Mouse (Mus musculus) MEL (cell line): ENCODE measurements around the gene Pclaf. TPM values are rescaled to one million over a fixed set of nuclear protein-coding genes. Genes with fewer than 3 reads are reported as not detected.
A peak's percentile ranks its signal among the peaks of the same experiment; 100 is the strongest.

Experiments
- DNase-seq: peaks from one replicate; pipeline ENCODE4 v3.0.0; 2011; ENCODE audit warnings: low read depth, low spot score
- H3K27ac ChIP-seq: 2 replicates; pipeline ENCODE4 v1.5.1; 2012; ENCODE audit warnings: low read depth, mild to moderate bottlenecking, control low read depth, low read length, moderate library complexity; ENCODE audit not compliant: control insufficient read depth
- H3K27me3 ChIP-seq, 2 experiments: fragments of 150-350 bp in 1 of 2; sonication (generic) in 1 of 2; 2 replicates each; pipeline ENCODE4 v1.6.1; 2012; ENCODE audit warnings: low read length in 2 of 2, mild to moderate bottlenecking in 2 of 2, improper control_type of control experiment in 1 of 2, moderate library complexity in 1 of 2; ENCODE audit not compliant: insufficient read depth in 2 of 2, control insufficient read depth in 1 of 2
- H3K36me3 ChIP-seq, 2 experiments: 2 replicates each; pipeline ENCODE4 v1.6.1; 2012 to 2014; ENCODE audit warnings: low read length in 2 of 2, improper control_type of control experiment in 1 of 2, inconsistent platforms in 1 of 2, mild to moderate bottlenecking in 1 of 2; ENCODE audit not compliant: insufficient read depth in 2 of 2, control insufficient read depth in 1 of 2
- H3K4me1 ChIP-seq, 2 experiments: fragments of 150-350 bp in 1 of 2; sonication (generic) in 1 of 2; 2 replicates each; pipeline ENCODE4 v1.6.1; 2012; ENCODE audit warnings: low read length in 2 of 2, improper control_type of control experiment in 1 of 2, mild to moderate bottlenecking in 1 of 2; ENCODE audit not compliant: insufficient read depth in 2 of 2, control insufficient read depth in 1 of 2
- H3K4me3 ChIP-seq, 2 experiments: fragments of 150-350 bp in 1 of 2; sonication (generic) in 1 of 2; 2 replicates each; pipeline ENCODE4 v1.5.1; 2012; ENCODE audit warnings: low read depth in 2 of 2, low read length in 2 of 2, mild to moderate bottlenecking in 2 of 2, moderate library complexity in 2 of 2, control low read depth in 1 of 2, improper control_type of control experiment in 1 of 2; ENCODE audit not compliant: control insufficient read depth in 1 of 2, insufficient read depth in 1 of 2
- H3K79me2 ChIP-seq: 2 replicates; pipeline ENCODE4 v1.6.1; 2012; ENCODE audit warnings: mild to moderate bottlenecking, low read length, moderate library complexity; ENCODE audit not compliant: control insufficient read depth, poor library complexity, insufficient read depth
- H3K9ac ChIP-seq: 2 replicates; pipeline ENCODE4 v1.6.1; 2012; ENCODE audit warnings: low read depth, mild to moderate bottlenecking, control low read depth, low read length, moderate library complexity; ENCODE audit not compliant: control insufficient read depth, poor library complexity, severe bottlenecking
- H3K9me3 ChIP-seq: fragments of 150-350 bp; sonication (generic); replicated peaks from 2 replicates; pipeline ENCODE4 v1.6.1; 2012; ENCODE audit warnings: mild to moderate bottlenecking, low read length, improper control_type of control experiment, moderate library complexity; ENCODE audit not compliant: insufficient read depth
- BHLHE40 ChIP-seq: IDR thresholded peaks from 2 replicates; pipeline ENCODE4 v1.6.1; 2012; ENCODE audit warnings: low read depth, mild to moderate bottlenecking, inconsistent platforms, low read length, improper control_type of control experiment, borderline replicate concordance
- CHD2 ChIP-seq: IDR thresholded peaks from 2 replicates; pipeline ENCODE4 v1.6.1; 2011; ENCODE audit warnings: low read length, improper control_type of control experiment
- ELF1 ChIP-seq: IDR thresholded peaks from 2 replicates; pipeline ENCODE4 v1.6.1; 2014; ENCODE audit warnings: low read depth, mild to moderate bottlenecking, inconsistent platforms, low read length, improper control_type of control experiment, moderate library complexity
- ETS1 ChIP-seq: IDR thresholded peaks from 2 replicates; pipeline ENCODE4 v1.6.1; 2012; ENCODE audit warnings: low read depth, mild to moderate bottlenecking, inconsistent platforms, low read length, improper control_type of control experiment, moderate library complexity
- GABPA ChIP-seq: IDR thresholded peaks from 2 replicates; pipeline ENCODE4 v1.6.1; 2012; ENCODE audit warnings: low read depth, mild to moderate bottlenecking, inconsistent platforms, low read length, improper control_type of control experiment, moderate library complexity
- HCFC1 ChIP-seq: IDR thresholded peaks from 2 replicates; pipeline ENCODE4 v1.6.1; 2012; ENCODE audit warnings: low read depth, mild to moderate bottlenecking, inconsistent platforms, low read length, improper control_type of control experiment, moderate library complexity
- MAZ ChIP-seq: IDR thresholded peaks from 2 replicates; pipeline ENCODE4 v1.6.1; 2012; ENCODE audit warnings: low read depth, mild to moderate bottlenecking, inconsistent platforms, low read length, improper control_type of control experiment
- MXI1 ChIP-seq: IDR thresholded peaks from 2 replicates; pipeline ENCODE4 v1.6.1; 2011; ENCODE audit warnings: mild to moderate bottlenecking, low read depth, low read length, improper control_type of control experiment
- MYB ChIP-seq: IDR thresholded peaks from 2 replicates; pipeline ENCODE4 v1.6.1; 2011; ENCODE audit warnings: mild to moderate bottlenecking, low read depth, low read length, improper control_type of control experiment
- MYC ChIP-seq: IDR thresholded peaks from 2 replicates; pipeline ENCODE4 v1.6.1; 2011; ENCODE audit warnings: low read depth, mild to moderate bottlenecking, low read length, improper control_type of control experiment, moderate library complexity
- NELFE ChIP-seq: IDR thresholded peaks from 2 replicates; pipeline ENCODE4 v1.6.1; 2011; ENCODE audit warnings: low read depth, low read length, improper control_type of control experiment
- POLR2A ChIP-seq, 2 experiments: IDR thresholded peaks; 2 replicates each; pipeline ENCODE4 v1.6.1; 2011 to 2012; ENCODE audit warnings: low read length in 2 of 2, mild to moderate bottlenecking in 2 of 2, control low read depth in 1 of 2, improper control_type of control experiment in 1 of 2, low read depth in 1 of 2, moderate library complexity in 1 of 2; ENCODE audit not compliant: control insufficient read depth in 1 of 2, insufficient read depth in 1 of 2, poor library complexity in 1 of 2
- POLR2AphosphoS2 ChIP-seq: IDR thresholded peaks from 2 replicates; pipeline ENCODE4 v1.6.1; 2011; ENCODE audit warnings: low read length, improper control_type of control experiment
- POLR2AphosphoS5 ChIP-seq: IDR thresholded peaks from 2 replicates; pipeline ENCODE4 v1.6.1; 2012; ENCODE audit warnings: low read depth, borderline replicate concordance, mild to moderate bottlenecking, inconsistent platforms, low read length, moderate library complexity, mixed read lengths
- RAD21 ChIP-seq: IDR thresholded peaks from 2 replicates; pipeline ENCODE4 v1.6.1; 2011; ENCODE audit warnings: mild to moderate bottlenecking, low read depth, low read length, improper control_type of control experiment
- SIN3A ChIP-seq: IDR thresholded peaks from 2 replicates; pipeline ENCODE4 v1.6.1; 2012; ENCODE audit warnings: low read length, improper control_type of control experiment, inconsistent platforms
- SMC3 ChIP-seq: IDR thresholded peaks from 2 replicates; pipeline ENCODE4 v1.6.1; 2011; ENCODE audit warnings: low read depth, low read length, improper control_type of control experiment
- TAL1 ChIP-seq: IDR thresholded peaks from 2 replicates; pipeline ENCODE4 v1.6.1; 2012; ENCODE audit warnings: mild to moderate bottlenecking, inconsistent platforms, low read length, moderate library complexity, mixed read lengths
- TBP ChIP-seq: IDR thresholded peaks from 2 replicates; pipeline ENCODE4 v1.8.0; 2011; ENCODE audit warnings: low read depth, low read length, improper control_type of control experiment
- UBTF ChIP-seq: IDR thresholded peaks from 2 replicates; pipeline ENCODE4 v1.6.1; 2012; ENCODE audit warnings: low read depth, mild to moderate bottlenecking, inconsistent platforms, low read length, improper control_type of control experiment, moderate library complexity, borderline replicate concordance; ENCODE audit not compliant: insufficient read depth
- USF2 ChIP-seq, 2 experiments: IDR thresholded peaks; 2 replicates each; pipeline ENCODE4 v1.6.1; 2011 to 2012; ENCODE audit warnings: improper control_type of control experiment in 2 of 2, low read length in 2 of 2, borderline replicate concordance in 1 of 2, inconsistent platforms in 1 of 2, low read depth in 1 of 2, mild to moderate bottlenecking in 1 of 2; ENCODE audit not compliant: insufficient read depth in 1 of 2
- ZC3H11A ChIP-seq: IDR thresholded peaks from 2 replicates; pipeline ENCODE4 v1.6.1; 2012; ENCODE audit warnings: low read depth, mild to moderate bottlenecking, inconsistent platforms, low read length, improper control_type of control experiment
- ZMIZ1 ChIP-seq: IDR thresholded peaks from 2 replicates; pipeline ENCODE4 v1.6.1; 2012; ENCODE audit warnings: low read depth, mild to moderate bottlenecking, inconsistent platforms, low read length, improper control_type of control experiment, moderate library complexity
- ZNF384 ChIP-seq: IDR thresholded peaks from 2 replicates; pipeline ENCODE4 v1.6.1; 2012; ENCODE audit warnings: low read depth, mild to moderate bottlenecking, inconsistent platforms, low read length, improper control_type of control experiment
- polyA plus RNA-seq, 2 experiments: library from polyadenylated mRNA; stranded (reverse) in 1 of 2; unstranded in 1 of 2; fragments of >175 nt in 1 of 2; fragments of >200 nt in 1 of 2; gene quantifications; 2 replicates each; pipeline versions ENCODE4 v1.2.1 to v1.2.4; 2012; ENCODE audit warnings: low replicate concordance in 2 of 2, low read depth in 1 of 2; ENCODE audit not compliant: insufficient read length in 2 of 2, insufficient read depth in 1 of 2, missing spikeins in 1 of 2
- total RNA-seq: library from RNA; depleted of rRNA; stranded (reverse); fragments of 300-350 nt; gene quantifications from 2 replicates; pipeline ENCODE4 v1.2.3, GENCODE M21; 2012

The Pclaf gene
- total and polyA plus RNA-seq, 3 experiments: 67.1 to 99.0 TPM; not detected in 1

GRCm38 (mm10) chr9:65908394-65909300 is 18.6 kb downstream of the Pclaf start, which contains the start of the genes Trip4 and Csnk1g1 (continued):
- TF ChIP-seq SMC3 (peak; percentile 45), CHD2 (peak; percentile 90), NELFE (peak; percentile 50), RAD21 (peak; percentile 36), HCFC1 (peak; percentile 93), ZMIZ1 (no peak), TAL1 (no peak), UBTF (no peak), BHLHE40 (no peak), ZC3H11A (no peak; the same call in 1 of the 2 replicates), ETS1 (0 out of 2 replicates have a peak, but pooled peaks have one; percentile 44), MAZ (peak; percentile 95)

GRCm38 (mm10) chr9:65909301-65909801 is 19.3 kb downstream of the Pclaf start:
- Histone ChIP-seq H3K4me1 (peaks cover 3 to 9% of the 10 kb centered on the region in 2 experiments; a peak in 3 of 4 replicates), H3K36me3 (peaks cover 0 to 11% of the 10 kb centered on the region in 2 experiments; a peak in 2 of 4 replicates), H3K9me3 (no peaks in the 10 kb centered on the region), H3K27me3 (no peaks in the 10 kb centered on the region), H3K9ac (peak overlapping the region; percentile 85), H3K27ac (peak overlapping the region; percentile 63), H3K79me2 (peaks cover 14% of the 10 kb centered on the region), H3K4me3 (peak overlapping the region; percentile 84 to 95)
- DNase-seq: peak; percentile 84
- TF ChIP-seq MYC (no peak), USF2 (IDR thresholded peaks at IDR 0.05; ENCODE audit: borderline replicate concordance in 1 of 2, insufficient read depth in 1 of 2, low read depth in 1 of 2, low read length in 2 of 2) (no peak), MXI1 (peak; percentile 47; the same call in 1 of the 2 replicates), GABPA (no peak), ZC3H11A (no peak), MYB (no peak), NELFE (peak; percentile 37; the same call in 1 of the 2 replicates), HCFC1 (peak; percentile 58; the same call in 1 of the 2 replicates), POLR2AphosphoS2 (no peak), POLR2A (IDR thresholded peaks at IDR 0.05; ENCODE audit: control insufficient read depth in 1 of 2, insufficient read depth in 1 of 2, low read depth in 1 of 2, low read length in 2 of 2, poor library complexity in 1 of 2) (0 out of 4 replicates have a peak, but pooled peaks of 1 of the 2 experiments have one; percentile 35), SIN3A (0 out of 2 replicates have a peak, but pooled peaks have one; percentile 33), TBP (no peak), BHLHE40 (no peak), POLR2AphosphoS5 (no peak), ELF1 (0 out of 2 replicates have a peak, but pooled peaks have one; percentile 21), ZNF384 (no peak)
